Mouse (Mus musculus): ENCODE results near the gene Tubgcp5. TPM values are rescaled to one million over a fixed set of nuclear protein-coding genes. Genes with fewer than 3 reads are reported as not detected.

The Tubgcp5 gene
- total RNA-seq (2023): 26.4 TPM

DNA sequence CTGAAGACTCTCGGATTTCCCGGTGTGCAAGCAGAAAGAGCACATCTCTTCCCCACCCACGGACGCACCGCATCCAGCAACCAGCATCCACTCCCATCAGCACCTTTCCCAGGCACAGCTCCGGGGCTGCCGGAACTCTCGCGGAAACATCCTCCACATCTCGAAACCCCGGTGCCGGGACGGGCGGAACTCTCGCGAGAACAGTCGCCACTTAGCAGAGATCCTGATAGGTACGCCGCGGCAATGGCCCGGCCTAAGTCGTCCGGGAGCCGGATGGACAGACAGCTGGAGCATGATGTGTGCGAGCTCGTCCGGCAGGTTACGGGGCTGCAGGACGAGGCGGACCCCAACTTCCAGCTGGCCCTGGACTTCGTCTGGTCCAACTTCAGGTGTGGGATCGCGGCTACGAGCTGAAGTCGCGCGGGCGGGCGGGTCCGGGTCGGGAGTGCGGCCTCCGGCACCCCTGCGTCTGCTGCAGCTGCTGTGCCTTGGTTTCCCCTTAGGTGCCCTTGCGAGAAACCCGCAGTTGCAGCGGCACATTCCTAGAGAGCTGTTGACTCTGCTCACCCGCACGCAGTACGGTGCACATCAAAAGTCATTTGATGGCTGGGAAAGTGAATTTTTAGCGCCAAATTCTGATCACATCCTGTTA is at the start of gene Tubgcp5:
Gene Tubgcp5, plus strand, starts transcription at position 203 of the 652 bp plus-strand sequence.

DNA sequence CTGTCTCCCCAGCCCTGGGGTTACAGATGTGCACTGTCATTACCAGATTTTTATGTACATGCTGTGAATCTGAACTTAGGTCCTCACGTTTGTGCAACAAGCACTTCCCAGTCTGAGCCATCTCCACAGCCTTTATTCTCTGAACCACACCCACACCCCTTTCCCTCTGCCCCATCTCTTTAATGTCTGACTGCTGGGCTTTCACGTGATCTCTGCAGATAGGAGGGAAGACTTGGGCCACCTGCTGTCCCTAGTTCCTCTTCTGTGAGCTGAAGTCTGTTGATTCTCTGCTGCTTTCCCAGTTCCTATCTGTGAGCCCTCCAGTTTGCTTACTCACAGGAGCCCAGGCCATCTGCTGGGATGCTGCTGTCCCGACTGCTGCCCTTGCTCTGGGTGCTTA is 26.0 kb upstream of the Tubgcp5 start, which contains the start of gene Siglech:
Gene Siglech, plus strand, starts transcription at position 253 of the 400 bp plus-strand sequence.

DNA sequence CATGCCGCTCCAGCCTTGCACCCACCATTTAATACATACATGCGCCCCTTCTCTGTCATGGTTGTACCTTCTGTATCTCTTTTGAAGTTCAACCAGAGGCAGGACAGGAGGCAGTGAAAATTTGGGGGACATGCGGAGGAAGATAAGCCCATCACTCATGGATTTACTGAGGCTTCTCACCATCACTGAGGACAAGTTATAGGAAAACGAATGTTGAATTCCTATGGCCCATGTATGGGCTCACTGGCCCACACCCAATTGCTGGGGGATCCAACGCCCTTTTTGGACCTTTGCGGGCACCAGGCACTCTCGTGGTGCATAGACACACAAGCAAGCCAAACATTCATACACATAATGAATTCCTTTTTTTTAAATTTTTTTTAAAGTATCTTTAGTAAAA is 47.5 kb downstream of the Tubgcp5 start, which contains the start of gene Cyfip1:
Gene Cyfip1, plus strand, starts transcription at position 301 of the 400 bp plus-strand sequence.

Other genes starting within 250 kb of the Tubgcp5 start
- 2.2 TPM for gene Siglech, start 26.0 kb upstream of the Tubgcp5 start, total RNA-seq (2023)
- gene Cyfip1, start 47.6 kb downstream of the Tubgcp5 start, total RNA-seq (2023): 9.5 TPM
- gene Nipa2, start 168.3 kb downstream of the Tubgcp5 start, total RNA-seq (2023): 38.3 TPM
- 0.35 TPM for gene Nipa1, start 225.8 kb downstream of the Tubgcp5 start, total RNA-seq (2023)